Mouse (Mus musculus): ENCODE data around the gene Gm28230. TPM values are rescaled to one million over a fixed set of nuclear protein-coding genes. Genes with fewer than 3 reads are reported as not detected.
A peak's percentile ranks its signal among the peaks of the same experiment; 100 is the strongest.

Gene Gm28230
- polyA plus RNA-seq, 1 experiment from 2014 or later: 0.55 TPM

- H3K4me2 ChIP-seq (replicated peaks): 0 out of 2 replicates have a peak overlapping the region, but pooled peaks have one; percentile 45
- peak overlapping the region; percentile 31 for H3K4me3 ChIP-seq (replicated peaks)
- H3K9me3 ChIP-seq: no peaks in the 10 kb centered on the region
- H3K9ac ChIP-seq: no peak overlapping the region
- ATAC-seq: no peak
- H3K27ac ChIP-seq: no peak overlapping the region
- WGBS: 19% methylated on average over 4 of the region's 4 CpGs
- H3K4me1 ChIP-seq (replicated peaks): peaks cover 20% of the 10 kb centered on the region
- peaks cover 90% of the 10 kb centered on the region for H3K27me3 ChIP-seq (replicated peaks)
- no peaks in the 10 kb centered on the region for H3K36me3 ChIP-seq
These were observed 33.1 kb upstream of the Gm28230 start for GRCm38 (mm10) chr2:74693432-74693827.

- H3K27ac ChIP-seq: no peak overlapping the region
- H3K27me3 ChIP-seq (replicated peaks): peaks cover 93% of the 10 kb centered on the region
- no peak for ATAC-seq
- H3K9ac ChIP-seq: no peak overlapping the region
- no peaks in the 10 kb centered on the region for H3K9me3 ChIP-seq
- 4% methylated on average over 16 of the region's 16 CpGs for WGBS
- H3K36me3 ChIP-seq: no peaks in the 10 kb centered on the region
- no peak overlapping the region for H3K4me3 ChIP-seq (replicated peaks)
- peaks cover 23% of the 10 kb centered on the region for H3K4me1 ChIP-seq (replicated peaks)
- H3K4me2 ChIP-seq (replicated peaks): no peak overlapping the region
These were observed 32.5 kb upstream of the Gm28230 start for GRCm38 (mm10) chr2:74694066-74694465.

GRCm38 (mm10) chr2:74695383-74695782, 31.1 kb upstream of the Gm28230 start:
- Histone ChIP-seq H3K9me3 (no peaks in the 10 kb centered on the region), H3K27me3 (replicated peaks) (peaks cover 94% of the 10 kb centered on the region), H3K4me2 (replicated peaks) (no peak overlapping the region), H3K36me3 (no peaks in the 10 kb centered on the region), H3K27ac (no peak overlapping the region), H3K9ac (no peak overlapping the region), H3K4me1 (replicated peaks) (peaks cover 23% of the 10 kb centered on the region), H3K4me3 (replicated peaks) (no peak overlapping the region)
- WGBS: 4% methylated on average over 1 of the region's 1 CpGs
- ATAC-seq: no peak

- WGBS: 13% methylated on average over 7 of the region's 7 CpGs
- Histone ChIP-seq H3K4me2 (replicated peaks) (no peak overlapping the region), H3K27me3 (replicated peaks) (peaks cover 98% of the 10 kb centered on the region), H3K9ac (no peak overlapping the region), H3K27ac (no peak overlapping the region), H3K4me1 (replicated peaks) (peaks cover 23% of the 10 kb centered on the region), H3K36me3 (no peaks in the 10 kb centered on the region), H3K9me3 (no peaks in the 10 kb centered on the region), H3K4me3 (replicated peaks) (no peak overlapping the region)
- ATAC-seq: no peak
These were observed 30.6 kb upstream of the Gm28230 start for GRCm38 (mm10) chr2:74695813-74696430.

- Histone ChIP-seq H3K27ac (0 out of 2 replicates have a peak overlapping the region, but pooled peaks have one; percentile 27), H3K9me3 (no peaks in the 10 kb centered on the region), H3K4me2 (replicated peaks) (peak overlapping the region; percentile 34), H3K4me1 (replicated peaks) (peaks cover 18% of the 10 kb centered on the region), H3K4me3 (replicated peaks) (no peak overlapping the region), H3K36me3 (no peaks in the 10 kb centered on the region), H3K9ac (peak overlapping the region; percentile 4; the same call in 1 of the 2 replicates), H3K27me3 (replicated peaks) (peaks cover 97% of the 10 kb centered on the region)
- 0 out of 2 replicates have a peak, but pooled peaks have one; percentile 20 for ATAC-seq
- WGBS: 4% methylated on average over 34 of the region's 34 CpGs
These were observed 29.8 kb upstream of the Gm28230 start for GRCm38 (mm10) chr2:74696442-74697335.

- Histone ChIP-seq H3K9ac (peak within 1 kb of the TSS; percentile 42), H3K4me3 (replicated peaks) (peak within 1 kb of the TSS; percentile 41), H3K9me3 (no peaks in the 10 kb centered on the region), H3K27ac (0 out of 2 replicates have a peak within 1 kb of the TSS, but pooled peaks have one; percentile 32), H3K27me3 (replicated peaks) (peaks cover 90% of the 10 kb centered on the region), H3K4me2 (replicated peaks) (peak within 1 kb of the TSS; percentile 65), H3K36me3 (no peaks in the 10 kb centered on the region), H3K4me1 (replicated peaks) (peaks cover 14% of the 10 kb centered on the region)
- ATAC-seq: peak; percentile 41
- WGBS: 1% methylated on average over 43 of the region's 43 CpGs
These were observed 28.9 kb upstream of the Gm28230 start, which contains the start of gene Hoxd9 for GRCm38 (mm10) chr2:74697567-74698121. Gene Hoxd9 (plus strand): TSS chr2:74697727.

- Histone ChIP-seq H3K4me2 (replicated peaks) (peak overlapping the region; percentile 65), H3K9ac (peak overlapping the region; percentile 42), H3K9me3 (no peaks in the 10 kb centered on the region), H3K27ac (0 out of 2 replicates have a peak overlapping the region, but pooled peaks have one; percentile 32), H3K4me1 (replicated peaks) (peaks cover 13% of the 10 kb centered on the region), H3K27me3 (replicated peaks) (peaks cover 87% of the 10 kb centered on the region), H3K36me3 (no peaks in the 10 kb centered on the region), H3K4me3 (replicated peaks) (peak overlapping the region; percentile 41)
- ATAC-seq: peak; percentile 27
- 1% methylated on average over 86 of the region's 86 CpGs for whole genome bisulfite sequencing
These were observed 28.1 kb upstream of the Gm28230 start for GRCm38 (mm10) chr2:74698201-74699052.

- no peak for ATAC-seq
- Histone ChIP-seq H3K4me2 (replicated peaks) (peak overlapping the region; percentile 65), H3K9ac (no peak overlapping the region)
These were observed 27.5 kb upstream of the Gm28230 start for GRCm38 (mm10) chr2:74699053-74699430.

GRCm38 (mm10) chr2:74699664-74700545, 26.6 kb upstream of the Gm28230 start:
- H3K4me3 ChIP-seq (replicated peaks): peak overlapping the region; percentile 1; the same call in 1 of the 2 replicates
- no peaks in the 10 kb centered on the region for H3K9me3 ChIP-seq
- no peaks in the 10 kb centered on the region for H3K36me3 ChIP-seq
- peak overlapping the region; percentile 29 for H3K4me2 ChIP-seq (replicated peaks)
- no peak overlapping the region for H3K9ac ChIP-seq
- 0 out of 2 replicates have a peak overlapping the region, but pooled peaks have one; percentile 38 for H3K27ac ChIP-seq
- H3K4me1 ChIP-seq (replicated peaks): peaks cover 19% of the 10 kb centered on the region
- no peak for ATAC-seq
- 13% methylated on average over 23 of the region's 23 CpGs for WGBS
- peaks cover 89% of the 10 kb centered on the region for H3K27me3 ChIP-seq (replicated peaks)

More at GRCm38 (mm10) chr2:74699053-74699430, 27.5 kb upstream of the Gm28230 start:
- no peak overlapping the region for H3K27ac ChIP-seq
- H3K4me1 ChIP-seq (replicated peaks): peaks cover 13% of the 10 kb centered on the region
- peak overlapping the region; percentile 41 for H3K4me3 ChIP-seq (replicated peaks)
- no peaks in the 10 kb centered on the region for H3K36me3 ChIP-seq
- peaks cover 87% of the 10 kb centered on the region for H3K27me3 ChIP-seq (replicated peaks)
- no peaks in the 10 kb centered on the region for H3K9me3 ChIP-seq
- WGBS: 2% methylated on average over 17 of the region's 17 CpGs

- peaks cover 89% of the 10 kb centered on the region for H3K27me3 ChIP-seq (replicated peaks)
- H3K36me3 ChIP-seq: no peaks in the 10 kb centered on the region
- H3K4me2 ChIP-seq (replicated peaks): peak overlapping the region; percentile 29
- WGBS: 16% methylated on average over 22 of the region's 22 CpGs
- no peak overlapping the region for H3K4me3 ChIP-seq (replicated peaks)
- peaks cover 21% of the 10 kb centered on the region for H3K4me1 ChIP-seq (replicated peaks)
- ATAC-seq: no peak
- no peak overlapping the region for H3K9ac ChIP-seq
- H3K27ac ChIP-seq: peak overlapping the region; percentile 38; the same call in 1 of the 2 replicates
- no peaks in the 10 kb centered on the region for H3K9me3 ChIP-seq
These were observed 25.9 kb upstream of the Gm28230 start for GRCm38 (mm10) chr2:74700546-74701112.

All from intestine, embryonic 15.5 days (tissue).